Mouse (Mus musculus) intestine, postnatal 0 days (tissue): ENCODE results near the gene Dnah17. TPM values are rescaled to one million over a fixed set of nuclear protein-coding genes. Genes with fewer than 3 reads are reported as not detected.

Source experiments
- ATAC-seq: fragments of 200-750 bp; cut with Nextera tagmentation; 2 replicates; pipeline ENCODE4 v1.8.0; 2017; ENCODE audit warnings: mild to moderate bottlenecking, moderate TSS enrichment, moderate library complexity
- H3K27ac ChIP-seq: fragments of 300-500 bp; sonication (generic); 2 replicates; pipeline ENCODE4 v1.5.1; 2014; ENCODE audit warnings: mild to moderate bottlenecking, low read depth, low read length, moderate library complexity
- H3K27me3 ChIP-seq: fragments of 300-500 bp; sonication (generic); replicated peaks from 2 replicates; pipeline ENCODE4 v1.6.1; 2014; ENCODE audit warnings: low read length, mixed read lengths; ENCODE audit not compliant: control insufficient read depth, insufficient read depth
- H3K36me3 ChIP-seq: fragments of 300-500 bp; sonication (generic); 2 replicates; pipeline ENCODE4 v1.6.1; 2014; ENCODE audit warnings: mild to moderate bottlenecking, moderate library complexity; ENCODE audit not compliant: control insufficient read depth, insufficient read depth
- H3K4me1 ChIP-seq: fragments of 300-500 bp; sonication (generic); replicated peaks from 2 replicates; pipeline ENCODE4 v1.6.1; 2014; ENCODE audit warnings: antibody characterized with exemption, low read length, mixed read lengths; ENCODE audit not compliant: control insufficient read depth, insufficient read depth
- H3K4me2 ChIP-seq: fragments of 300-500 bp; sonication (generic); replicated peaks from 2 replicates; pipeline ENCODE4 v1.6.1; 2014; ENCODE audit warnings: low read depth, mild to moderate bottlenecking, moderate library complexity
- H3K4me3 ChIP-seq: fragments of 300-500 bp; sonication (generic); 2 replicates; pipeline ENCODE4 v1.5.1; 2014; ENCODE audit warnings: low read depth, low read length
- H3K9ac ChIP-seq: fragments of 300-500 bp; sonication (generic); 2 replicates; pipeline ENCODE4 v1.6.1; 2014; ENCODE audit warnings: mild to moderate bottlenecking, low read depth, low read length
- H3K9me3 ChIP-seq: fragments of 300-500 bp; sonication (generic); 2 replicates; pipeline ENCODE4 v1.6.1; 2016; ENCODE audit warnings: mixed run types; ENCODE audit not compliant: control insufficient read depth
- CTCF ChIP-seq: sonication (generic); IDR thresholded peaks from 2 replicates; pipeline ENCODE4 v1.5.1; 2016; ENCODE audit warnings: low read depth, mild to moderate bottlenecking, control low read depth, antibody characterized with exemption, moderate library complexity
- WGBS: fragments of 180-500 bp; shearing (Covaris S2); extraction: QIAGEN DNeasy Blood & Tissue Kit; methylation state at CpG from one replicate; pipeline ENCODE4 v1.1.7; 2014; 5-methylcytosine and 5-hydroxymethylcytosine counted together
- polyA plus RNA-seq: library from polyadenylated mRNA; unstranded; fragments of >200 nt; fragmentation: Nextera tagmentation; extraction: Ambion mirVana; gene quantifications from 2 replicates; pipeline ENCODE4 v1.2.1, GENCODE M21; 2015

The Dnah17 gene
- polyA plus RNA-seq, 1 experiment from 2014 or later = 0.03 TPM

DNA sequence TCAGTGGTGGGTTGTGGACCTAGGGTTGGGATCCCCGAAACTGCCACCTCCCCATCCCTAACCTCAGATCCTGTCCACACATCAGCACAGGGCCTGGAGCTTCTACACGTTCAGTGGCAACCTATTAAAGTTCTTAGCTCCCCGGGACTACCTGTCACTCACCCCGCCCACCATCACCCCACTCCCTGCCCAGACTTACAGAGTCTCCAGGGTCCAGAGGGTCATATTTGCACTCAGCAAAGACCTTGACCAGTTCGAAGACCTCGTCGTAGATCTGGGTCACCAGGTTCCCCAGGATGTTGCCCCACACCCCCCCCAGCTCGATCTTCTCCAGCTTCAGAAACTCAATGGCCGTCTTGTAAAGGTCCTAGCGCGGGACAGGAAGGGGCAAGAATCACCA is 8.8 kb downstream of the Dnah17 start:
- Histone ChIP-seq H3K27me3 (no peaks in the 10 kb centered on the region), H3K36me3 (no peaks in the 10 kb centered on the region), H3K4me2 (no peak overlapping the region), H3K9ac (no peak overlapping the region), H3K4me1 (no peaks in the 10 kb centered on the region), H3K27ac (no peak overlapping the region), H3K9me3 (no peaks in the 10 kb centered on the region), H3K4me3 (no peak overlapping the region)
- TF ChIP-seq CTCF = no peak
- WGBS = 72% methylated on average over 11 of the region's 11 CpGs
- no peak for ATAC-seq

DNA sequence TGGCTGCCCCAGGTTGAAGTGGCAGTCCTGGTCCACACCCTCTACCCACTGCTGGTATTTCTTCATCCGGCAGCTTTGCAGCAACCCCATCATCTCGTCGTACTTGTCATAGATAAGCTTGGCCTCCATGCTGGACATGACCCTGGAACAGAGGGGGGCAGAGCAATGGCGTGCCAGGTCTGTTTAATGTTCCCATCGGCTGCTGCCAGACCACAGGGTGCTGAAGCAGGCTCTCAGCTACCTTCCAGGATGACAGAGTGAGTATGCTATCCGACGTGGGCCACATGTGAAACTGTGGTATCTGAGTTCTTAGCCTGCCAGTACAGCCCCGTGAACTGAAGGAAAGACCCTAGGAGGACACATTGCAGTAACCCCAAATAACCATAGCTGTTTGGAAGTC is 11.7 kb downstream of the Dnah17 start:
- Histone ChIP-seq H3K27ac (no peak overlapping the region), H3K4me3 (no peak overlapping the region), H3K36me3 (no peaks in the 10 kb centered on the region), H3K9ac (no peak overlapping the region), H3K4me2 (no peak overlapping the region), H3K4me1 (no peaks in the 10 kb centered on the region), H3K27me3 (no peaks in the 10 kb centered on the region), H3K9me3 (no peaks in the 10 kb centered on the region)
- no peak for TF ChIP-seq CTCF
- WGBS = 67% methylated on average over 8 of the region's 8 CpGs
- no peak for ATAC-seq

DNA sequence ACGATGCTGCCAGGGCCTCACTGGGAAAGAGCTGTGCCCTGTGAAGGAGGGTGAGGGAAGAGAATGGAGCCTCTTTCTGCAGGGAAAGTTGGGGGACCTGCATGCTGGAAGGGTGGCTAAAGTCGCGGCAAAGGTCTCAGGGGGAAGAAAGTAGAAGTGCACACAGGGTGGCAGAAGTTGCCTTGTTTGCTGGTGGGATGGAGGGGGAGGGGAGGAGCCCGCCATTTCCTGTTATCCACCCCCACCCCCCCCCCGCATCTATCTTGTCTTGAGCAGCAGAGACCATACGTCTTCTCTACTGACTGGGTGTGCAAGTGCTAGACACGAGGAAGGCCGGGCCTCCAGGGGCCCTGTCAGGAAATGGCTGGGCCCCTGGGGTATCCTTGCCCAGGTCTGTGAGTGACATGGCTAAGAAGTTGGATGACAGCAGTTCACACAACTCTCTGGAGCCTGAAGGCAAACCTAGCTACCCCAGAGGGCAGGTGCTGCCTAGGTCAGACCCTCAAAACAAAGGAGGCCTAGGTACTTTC is 15.8 kb downstream of the Dnah17 start:
- 51% methylated on average over 7 of the region's 8 CpGs for WGBS
- Histone ChIP-seq H3K4me1 (no peaks in the 10 kb centered on the region), H3K36me3 (no peaks in the 10 kb centered on the region), H3K4me3 (no peak overlapping the region), H3K27ac (no peak overlapping the region), H3K27me3 (no peaks in the 10 kb centered on the region), H3K4me2 (no peak overlapping the region), H3K9ac (no peak overlapping the region), H3K9me3 (no peaks in the 10 kb centered on the region)
- ATAC-seq = no peak
- TF ChIP-seq CTCF = no peak

DNA sequence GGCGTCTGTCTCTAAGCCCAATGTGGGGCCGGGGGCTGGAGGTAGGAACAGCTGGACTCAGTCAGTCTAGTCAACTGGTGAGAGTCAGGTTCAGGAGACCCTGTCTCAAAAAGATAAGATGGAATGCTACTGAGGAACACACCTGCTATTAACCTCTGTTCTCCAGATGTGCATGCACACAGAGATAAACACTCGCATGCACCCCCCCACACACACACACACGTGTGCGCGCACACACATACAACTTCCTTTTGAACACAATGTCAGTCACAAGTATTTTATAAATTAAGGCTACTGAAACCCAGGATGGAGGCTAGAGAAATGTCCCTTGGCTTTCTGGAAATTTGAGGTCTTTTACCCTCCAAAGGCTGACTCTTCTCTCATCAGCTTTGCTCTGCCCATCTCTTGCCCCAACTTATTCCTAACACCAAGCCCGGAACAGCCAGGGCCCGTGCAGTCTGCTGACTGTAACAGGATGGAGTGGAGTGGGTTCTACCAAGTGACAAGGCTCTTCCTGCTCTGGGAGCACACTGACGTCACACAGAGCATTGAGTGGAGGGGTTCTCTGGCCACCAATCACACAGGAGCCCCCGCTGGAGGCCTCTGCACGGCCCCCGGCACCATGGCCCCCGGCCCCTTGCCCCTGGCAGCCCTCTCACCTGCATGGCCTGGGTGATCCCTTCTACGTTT is 16.8 kb downstream of the Dnah17 start:
- 71% methylated on average over 14 of the region's 14 CpGs for WGBS
- no peaks in the 10 kb centered on the region for H3K36me3 ChIP-seq
- H3K4me2 ChIP-seq = no peak overlapping the region
- TF ChIP-seq CTCF = no peak
- H3K4me3 ChIP-seq = no peak overlapping the region
- no peaks in the 10 kb centered on the region for H3K4me1 ChIP-seq
- H3K27me3 ChIP-seq = no peaks in the 10 kb centered on the region
- H3K9me3 ChIP-seq = no peaks in the 10 kb centered on the region
- H3K9ac ChIP-seq = no peak overlapping the region
- no peak overlapping the region for H3K27ac ChIP-seq
- no peak for ATAC-seq

DNA sequence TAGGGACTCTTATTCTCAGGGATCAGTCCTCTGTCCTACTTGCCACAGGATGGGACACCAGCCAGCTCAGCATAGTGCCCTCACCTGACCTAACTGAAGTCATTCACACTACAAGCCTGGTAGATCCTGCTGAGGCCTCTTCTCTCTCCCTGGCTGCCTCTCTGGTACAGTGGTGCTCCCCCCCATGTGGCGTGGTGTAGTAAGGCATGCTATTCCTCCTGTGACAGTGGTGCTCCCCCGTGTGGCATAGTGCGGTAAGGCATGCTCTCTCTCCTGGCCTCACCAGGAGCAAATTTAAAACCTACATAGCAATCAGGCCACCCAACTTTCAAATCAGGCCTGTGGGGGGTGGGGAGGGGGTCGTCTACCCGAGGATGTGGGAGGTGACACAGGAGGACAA is 26.4 kb downstream of the Dnah17 start:
- TF ChIP-seq CTCF = peak; percentile 99
- no peaks in the 10 kb centered on the region for H3K4me1 ChIP-seq
- no peaks in the 10 kb centered on the region for H3K27me3 ChIP-seq
- H3K27ac ChIP-seq = no peak overlapping the region
- H3K36me3 ChIP-seq = no peaks in the 10 kb centered on the region
- no peaks in the 10 kb centered on the region for H3K9me3 ChIP-seq
- WGBS = 6% methylated on average over 5 of the region's 5 CpGs
- peak; percentile 64 for ATAC-seq
- H3K4me2 ChIP-seq = no peak overlapping the region
- H3K4me3 ChIP-seq = no peak overlapping the region
- no peak overlapping the region for H3K9ac ChIP-seq

DNA sequence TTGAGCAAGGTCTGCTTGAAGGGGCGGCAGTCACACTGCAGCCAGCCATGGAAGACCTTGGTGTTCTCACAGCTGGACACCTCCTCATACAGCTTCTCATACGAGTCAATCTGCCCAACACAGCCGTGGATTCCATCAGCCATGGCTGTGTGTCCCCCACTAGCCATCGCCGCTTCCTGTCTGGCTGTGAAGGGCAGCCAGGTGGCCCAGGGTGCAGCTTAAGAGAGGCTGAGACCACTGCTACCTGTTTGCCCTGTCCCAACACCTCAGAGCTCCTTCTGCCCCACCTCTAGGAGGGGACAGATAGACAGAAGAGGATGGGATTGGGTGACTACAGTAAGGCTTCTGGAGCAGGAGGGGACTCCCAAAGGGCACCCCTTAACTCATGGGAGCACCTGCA is 27.1 kb downstream of the Dnah17 start:
- Histone ChIP-seq H3K9me3 (no peaks in the 10 kb centered on the region), H3K27ac (no peak overlapping the region), H3K27me3 (no peaks in the 10 kb centered on the region), H3K36me3 (no peaks in the 10 kb centered on the region), H3K9ac (no peak overlapping the region), H3K4me2 (no peak overlapping the region), H3K4me1 (no peaks in the 10 kb centered on the region), H3K4me3 (no peak overlapping the region)
- no peak for ATAC-seq
- WGBS = 83% methylated on average over 5 of the region's 5 CpGs
- TF ChIP-seq CTCF = no peak
